Mouse (Mus musculus) CD4-positive, CD25-positive, alpha-beta regulatory T cell, adult 4 months (primary cell): ENCODE data around the gene Tsku. TPM values are rescaled to one million over a fixed set of nuclear protein-coding genes. Genes with fewer than 3 reads are reported as not detected.

Experiments
- ATAC-seq: one replicate; pipeline ENCODE4 v1.8.0; 2017
- polyA plus RNA-seq, 2 experiments: library from polyadenylated mRNA; unstranded; fragments of 100-300 nt; shearing (Covaris generic); gene quantifications; one replicate each; pipeline ENCODE4 v1.2.1; 2017

Gene Tsku
- polyA plus RNA-seq, 2 experiments from 2014 or later: not detected

DNA sequence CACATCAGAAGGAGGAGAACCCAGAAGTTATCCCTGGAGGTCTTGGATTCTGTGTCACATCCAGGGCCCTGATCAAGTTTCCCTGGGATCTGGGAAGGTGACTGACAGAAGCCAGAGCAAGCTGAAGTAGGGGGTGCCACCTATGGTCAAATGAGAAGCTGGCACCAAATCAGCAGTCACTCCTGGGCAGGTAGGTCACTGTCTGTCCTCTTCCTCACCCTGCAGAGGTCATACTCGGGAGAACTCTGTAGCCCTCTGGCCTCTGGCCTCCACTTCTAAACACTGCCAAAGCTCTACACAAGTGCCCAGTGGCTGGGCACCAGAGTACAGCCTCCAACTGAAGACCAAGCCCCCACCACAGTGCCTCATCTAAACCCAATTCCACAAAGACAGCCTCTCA is 3.1 kb downstream of the Tsku start:
- no peak for ATAC-seq

GRCm38 (mm10) chr7:98357324-98357723 is 3.8 kb downstream of the Tsku start:
- ATAC-seq: no peak

GRCm38 (mm10) chr7:98354921-98355310 is 6.2 kb downstream of the Tsku start:
- no peak for ATAC-seq

DNA sequence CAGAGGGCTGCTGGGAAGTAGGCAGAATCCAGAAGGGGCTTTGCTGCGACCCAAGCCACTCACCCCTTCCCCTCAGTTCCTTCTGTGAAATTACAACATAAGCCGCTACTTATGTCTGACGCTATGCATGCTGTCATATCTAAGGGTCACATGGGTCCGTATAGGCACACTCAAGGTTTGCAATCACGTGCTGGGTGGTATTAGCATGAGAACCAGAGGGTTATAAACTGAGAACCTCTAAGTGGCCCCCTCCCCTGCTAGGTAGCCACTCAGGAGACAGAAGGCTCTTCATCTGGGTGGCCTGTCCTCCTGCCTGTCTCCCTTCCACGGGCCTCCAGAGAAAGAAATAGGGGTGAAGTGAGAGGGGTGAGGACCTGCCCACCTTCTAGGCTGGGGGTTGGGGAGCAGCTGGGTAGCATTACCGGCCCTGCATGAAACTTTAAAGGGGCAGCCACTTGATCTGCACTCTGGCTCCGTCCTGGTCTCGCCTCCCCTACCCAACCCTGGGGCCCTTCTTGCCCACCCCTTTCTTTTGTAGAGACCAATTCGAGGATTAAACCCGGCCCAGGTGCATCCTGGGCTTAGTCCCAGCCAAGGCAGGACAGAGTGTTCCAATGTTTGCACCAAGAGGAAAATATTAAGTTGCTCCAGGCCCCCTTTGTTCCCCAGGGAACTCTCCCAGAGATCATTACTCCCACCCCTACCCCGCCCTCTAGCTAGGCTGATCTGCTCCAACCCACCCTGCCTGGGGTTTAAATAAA is 6.8 kb downstream of the Tsku start:
- ATAC-seq: no peak

DNA sequence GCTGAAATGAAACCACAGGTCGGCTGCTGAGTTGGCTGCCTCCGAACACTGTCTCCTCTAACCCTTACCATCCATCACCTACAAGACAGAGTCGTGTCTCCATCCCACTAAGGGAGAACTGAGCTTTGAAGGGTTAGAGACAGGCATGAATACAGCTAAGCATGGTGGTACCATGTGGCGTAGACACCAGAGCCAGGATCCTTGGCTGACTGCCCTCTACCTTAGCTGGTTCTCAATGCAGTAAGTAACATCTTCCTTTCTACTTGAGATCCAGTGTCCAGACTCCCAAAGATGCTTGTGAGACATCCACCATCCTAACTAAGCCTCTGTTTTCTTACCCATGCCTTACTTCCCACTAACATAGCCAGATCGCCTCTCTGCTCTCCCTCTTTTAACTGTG is 7.5 kb downstream of the Tsku start:
- ATAC-seq: no peak

GRCm38 (mm10) chr7:98351523-98351922 is 9.6 kb downstream of the Tsku start:
- ATAC-seq: no peak

- no peak for ATAC-seq
These were observed 11.3 kb downstream of the Tsku start for GRCm38 (mm10) chr7:98349821-98350220.

- ATAC-seq: peak; percentile 72
These were observed 12.0 kb downstream of the Tsku start for GRCm38 (mm10) chr7:98349096-98349495.

GRCm38 (mm10) chr7:98348043-98348442 is 13.1 kb downstream of the Tsku start:
- peak; percentile 76 for ATAC-seq

GRCm38 (mm10) chr7:98347471-98347870 is 13.7 kb downstream of the Tsku start:
- no peak for ATAC-seq

DNA sequence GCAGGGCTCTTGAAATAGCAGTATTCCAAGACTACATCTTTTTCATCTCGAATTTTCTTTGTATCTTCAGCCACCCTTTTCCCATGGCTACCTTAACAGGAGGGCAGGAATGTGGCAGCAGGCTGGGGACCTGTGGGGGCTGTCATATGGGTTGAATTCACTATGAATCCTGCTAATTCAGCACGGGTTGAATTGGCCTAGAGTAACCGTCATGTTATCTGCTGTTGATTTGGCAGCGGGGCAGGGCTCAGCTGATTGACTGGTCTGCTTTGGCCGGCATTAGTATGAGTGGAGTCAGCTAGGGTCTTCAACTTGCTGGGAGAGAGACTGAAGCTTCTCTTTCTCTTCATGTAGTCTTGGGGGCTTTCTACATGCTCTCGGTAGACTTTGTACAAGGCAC is 16.1 kb downstream of the Tsku start:
- no peak for ATAC-seq

DNA sequence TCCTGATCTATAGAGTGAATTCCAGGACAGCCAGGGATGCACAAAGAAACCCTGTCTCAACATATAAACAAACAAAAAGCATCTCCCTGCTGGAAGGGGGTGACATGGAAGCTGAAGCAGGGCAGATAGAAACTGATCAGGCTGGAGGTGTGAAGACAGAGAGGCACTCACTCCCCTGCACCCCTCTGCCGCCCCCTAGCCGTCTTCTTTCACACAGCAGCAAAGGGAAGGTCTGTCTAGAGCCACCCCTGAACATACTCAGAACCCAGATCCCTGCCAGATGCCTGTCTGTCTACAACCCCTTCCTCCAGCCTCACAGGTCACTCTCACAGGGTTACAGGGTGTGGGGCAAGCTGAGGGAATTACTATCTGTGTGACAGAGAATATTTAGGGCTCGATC is 16.8 kb downstream of the Tsku start:
- no peak for ATAC-seq

DNA sequence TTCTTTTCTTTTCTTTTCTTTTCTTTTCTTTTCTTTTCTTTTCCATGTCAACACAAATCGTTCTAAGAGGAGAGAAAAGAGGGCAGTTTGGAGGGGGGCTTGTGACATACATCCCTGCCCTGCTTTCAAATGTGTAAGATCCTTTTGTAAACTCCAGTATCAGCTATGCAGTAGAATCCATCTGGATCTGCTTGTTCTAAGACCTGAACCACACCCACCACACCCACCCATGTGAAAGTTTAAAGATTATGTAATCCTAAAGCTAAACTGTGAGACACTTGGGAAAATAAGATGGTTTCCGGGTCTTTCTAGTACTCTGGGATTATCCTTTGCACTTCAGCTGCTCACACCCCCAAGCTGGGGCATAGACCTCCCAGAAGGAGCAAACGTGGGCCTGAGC is 18.9 kb downstream of the Tsku start:
- no peak for ATAC-seq

GRCm38 (mm10) chr7:98341475-98341874 is 19.7 kb downstream of the Tsku start:
- ATAC-seq: peak; percentile 98

DNA sequence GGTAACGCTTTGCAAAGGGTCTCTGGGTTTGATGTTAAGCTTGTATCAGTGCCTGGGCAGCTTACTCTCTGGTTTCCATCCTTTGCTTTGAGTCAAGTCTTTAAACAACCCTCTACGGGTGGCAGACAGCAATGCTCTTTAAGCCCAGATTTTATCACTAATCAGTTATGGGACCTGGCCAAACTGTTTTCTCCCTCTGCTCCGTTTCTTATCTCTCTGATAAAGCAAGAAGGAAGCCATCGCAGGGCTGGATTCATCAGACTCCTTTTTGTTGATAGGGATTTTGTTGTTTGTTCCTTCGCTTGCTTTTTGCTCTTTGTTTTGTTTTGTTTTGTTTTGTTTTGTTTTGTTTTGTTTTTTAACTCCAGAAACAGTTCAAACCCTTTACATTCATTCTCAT is 20.8 kb downstream of the Tsku start:
- ATAC-seq: no peak

DNA sequence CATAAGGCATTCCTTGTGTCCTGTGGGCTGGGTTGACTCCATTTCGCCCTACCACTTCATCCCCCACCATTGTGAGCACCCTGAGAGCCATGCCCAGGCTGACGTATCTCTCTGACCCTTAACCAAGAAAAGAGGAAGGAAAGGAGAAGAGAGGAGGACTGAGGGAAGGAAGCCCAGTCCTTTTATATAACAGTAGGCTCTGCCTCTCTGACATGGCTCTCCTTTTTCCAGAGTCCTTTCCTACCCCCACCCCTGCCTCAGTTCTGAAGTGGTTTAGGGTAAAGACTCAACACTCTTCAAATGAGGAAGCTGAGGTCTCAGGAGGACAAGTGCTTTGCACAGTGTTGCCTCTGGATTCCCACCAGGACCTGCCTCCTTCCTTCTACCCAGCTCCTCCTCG is 27.1 kb downstream of the Tsku start:
- no peak for ATAC-seq

DNA sequence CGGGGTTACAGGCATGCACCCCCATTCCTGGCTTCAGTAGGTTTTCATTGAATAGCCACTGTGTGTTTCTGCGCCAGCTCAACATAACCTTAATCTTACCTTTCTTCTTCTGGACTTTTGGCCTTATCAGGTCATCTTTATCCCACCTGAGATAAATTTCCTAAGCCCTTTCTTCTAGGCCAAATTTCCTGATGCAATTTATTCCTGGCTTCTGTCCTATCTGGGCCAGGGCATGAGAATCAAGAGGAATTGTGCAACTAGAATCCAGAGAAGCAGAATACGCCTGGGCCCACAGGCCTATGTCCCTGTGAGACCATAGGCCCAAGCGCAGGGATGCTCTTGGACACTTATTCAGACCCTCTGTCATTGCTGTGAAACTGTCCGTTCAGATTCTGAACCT is 27.6 kb downstream of the Tsku start:
- no peak for ATAC-seq

- ATAC-seq: no peak
These were observed 28.3 kb downstream of the Tsku start for GRCm38 (mm10) chr7:98332678-98333397.

DNA sequence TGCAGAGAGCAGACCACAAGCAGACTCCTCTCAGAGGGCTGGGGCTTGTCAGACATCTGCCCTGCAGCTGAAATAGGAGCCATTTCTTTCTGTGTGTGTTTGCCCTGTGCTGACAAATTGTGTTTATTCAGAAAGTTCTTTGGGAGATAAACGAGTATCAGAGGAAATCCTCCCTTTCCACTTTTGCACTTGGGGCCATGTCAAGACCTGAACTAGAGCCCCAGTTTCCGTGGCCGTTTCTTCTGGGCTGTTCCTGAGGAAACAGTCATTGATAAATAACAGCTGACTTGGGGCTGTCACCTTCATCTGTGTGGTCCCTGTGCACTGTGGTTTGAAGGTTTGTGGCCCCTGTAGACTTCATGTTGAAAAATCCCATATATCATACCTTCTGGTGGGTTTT is 29.2 kb downstream of the Tsku start:
- ATAC-seq: no peak

GRCm38 (mm10) chr7:98330375-98331002 is 30.6 kb downstream of the Tsku start:
- ATAC-seq: no peak

- ATAC-seq: no peak
These were observed 31.3 kb downstream of the Tsku start for GRCm38 (mm10) chr7:98329651-98330374.

DNA sequence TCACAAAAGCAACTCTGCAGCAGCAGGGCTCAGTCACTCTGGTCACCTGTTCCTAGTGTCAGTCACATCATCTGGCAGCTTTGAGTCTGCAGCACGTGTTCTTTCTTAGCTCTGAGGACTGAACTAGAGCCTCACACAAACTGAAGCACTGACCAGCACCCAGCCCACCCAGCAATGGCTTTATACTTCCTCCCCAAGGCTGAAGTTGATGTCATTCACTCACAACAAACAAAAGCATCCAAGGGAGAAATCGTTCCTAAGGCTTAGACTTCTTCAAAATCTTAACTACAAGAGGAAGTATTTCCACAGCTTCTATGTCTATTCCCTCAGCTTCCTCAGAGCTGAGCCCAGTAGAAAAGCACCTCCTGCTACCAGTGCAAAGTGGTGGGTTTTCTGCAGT is 32.8 kb downstream of the Tsku start:
- no peak for ATAC-seq

DNA sequence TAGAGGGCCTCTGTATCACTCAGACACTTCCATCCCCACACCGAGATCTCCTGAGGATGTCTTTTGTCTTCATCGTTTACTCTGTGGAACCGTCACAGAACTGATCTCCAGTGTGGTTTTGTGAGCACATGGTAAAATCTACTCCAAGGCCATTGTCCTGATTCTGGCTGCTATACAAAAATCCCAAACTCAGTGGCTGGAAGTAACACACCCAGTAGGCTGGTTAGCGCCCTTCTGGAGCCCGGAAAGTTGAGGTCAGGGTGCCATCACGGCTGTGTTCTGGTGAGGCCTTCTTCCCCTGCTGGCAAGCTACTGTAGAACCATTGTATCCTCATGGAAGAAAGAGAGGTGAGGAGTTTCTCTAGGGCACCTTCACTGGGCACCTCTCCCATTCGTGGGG is 35.1 kb downstream of the Tsku start:
- ATAC-seq: no peak
